Mouse (Mus musculus) forebrain, postnatal 0 days (tissue): Measurements from ENCODE around the gene Esr2. TPM values are rescaled to one million over a fixed set of nuclear protein-coding genes. Genes with fewer than 3 reads are reported as not detected.
A peak's percentile ranks its signal among the peaks of the same experiment; 100 is the strongest.

Experiments
- ATAC-seq: fragments of 200-750 bp; cut with Nextera tagmentation; 2 replicates; pipeline ENCODE4 v1.8.0; 2017; ENCODE audit warnings: mild to moderate bottlenecking, moderate library complexity
- DNase-seq: peaks from one replicate; pipeline ENCODE4 v3.0.0-alpha.2; 2015
- H3K27ac ChIP-seq: fragments of 300-500 bp; sonication (generic); 2 replicates; pipeline ENCODE4 v1.5.1; 2014; ENCODE audit warnings: low read depth, mild to moderate bottlenecking, antibody characterized with exemption, low read length, moderate library complexity, mixed read lengths
- H3K27me3 ChIP-seq: fragments of 300-500 bp; sonication (generic); 2 replicates; pipeline ENCODE4 v1.6.1; 2014; ENCODE audit warnings: mild to moderate bottlenecking, low read length, mixed read lengths; ENCODE audit not compliant: insufficient read depth
- H3K36me3 ChIP-seq: fragments of 300-500 bp; sonication (generic); 2 replicates; pipeline ENCODE4 v1.6.1; 2014; ENCODE audit warnings: mild to moderate bottlenecking, moderate library complexity; ENCODE audit not compliant: insufficient read depth
- H3K4me1 ChIP-seq: fragments of 300-500 bp; sonication (generic); 2 replicates; pipeline ENCODE4 v1.6.1; 2014; ENCODE audit warnings: antibody characterized with exemption; ENCODE audit not compliant: insufficient read depth
- H3K4me2 ChIP-seq: fragments of 300-500 bp; sonication (generic); 2 replicates; pipeline ENCODE4 v1.6.1; 2014; ENCODE audit warnings: low read depth, mild to moderate bottlenecking, moderate library complexity
- H3K4me3 ChIP-seq: fragments of 300-500 bp; sonication (generic); 2 replicates; pipeline ENCODE4 v1.5.1; 2014; ENCODE audit warnings: low read depth, low read length, mixed read lengths
- H3K9ac ChIP-seq: fragments of 300-500 bp; sonication (generic); 2 replicates; pipeline ENCODE4 v1.6.1; 2014; ENCODE audit warnings: mild to moderate bottlenecking
- H3K9me3 ChIP-seq: fragments of 300-500 bp; sonication (generic); 2 replicates; pipeline ENCODE4 v1.6.1; 2016; ENCODE audit warnings: low read length
- CTCF ChIP-seq: sonication (generic); IDR thresholded peaks from 2 replicates; pipeline ENCODE4 v1.5.1; 2016; ENCODE audit warnings: antibody characterized with exemption, control low read depth, low read depth
- WGBS: fragments of 180-500 bp; shearing (Covaris S2); extraction: QIAGEN DNeasy Blood & Tissue Kit; methylation state at CpG from one replicate; pipeline ENCODE4 v1.1.7; 2014; 5-methylcytosine and 5-hydroxymethylcytosine counted together
- polyA plus RNA-seq: library from polyadenylated mRNA; unstranded; fragments of >200 nt; fragmentation: Nextera tagmentation; extraction: Ambion mirVana; gene quantifications from 2 replicates; pipeline ENCODE4 v1.2.1, GENCODE M21; 2015
- total RNA-seq: library from RNA; depleted of rRNA; stranded (reverse); fragments of >200 nt; gene quantifications from 2 replicates; pipeline ENCODE4 v1.2.3, GENCODE M21; 2014

Gene Esr2
- total and polyA plus RNA-seq, 2 experiments from 2014 or later, result 0.35 to 0.95 TPM

DNA sequence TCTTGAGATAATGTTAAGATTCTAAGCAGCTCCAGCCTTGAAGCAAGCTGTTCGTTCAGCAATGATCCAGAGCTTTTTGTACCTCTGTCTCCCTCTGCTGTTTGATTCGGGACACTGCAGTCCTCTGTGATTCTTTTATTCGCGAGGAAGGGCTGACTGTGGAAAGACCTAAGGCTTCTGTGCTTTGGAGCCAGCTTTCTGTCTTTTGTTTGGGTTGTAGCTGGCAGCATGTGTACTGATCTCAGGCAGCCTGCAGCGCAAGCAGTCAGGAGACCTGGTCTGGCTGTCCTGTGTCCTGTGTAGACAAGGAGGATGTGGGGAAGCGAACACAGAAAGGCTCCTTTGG lies 19.6 kb upstream of the Esr2 start:
- ATAC-seq (peak; percentile 89), DNase-seq (peak; percentile 93)
- H3K4me3 ChIP-seq, result peak overlapping the region; percentile 30; the same call in 1 of the 2 replicates
- H3K27me3 ChIP-seq, result no peaks in the 10 kb centered on the region
- WGBS, result 5% methylated on average over 6 of the region's 6 CpGs
- H3K4me2 ChIP-seq, result peak overlapping the region; percentile 87
- H3K9me3 ChIP-seq, result no peaks in the 10 kb centered on the region
- peak; percentile 91 for TF ChIP-seq CTCF
- H3K4me1 ChIP-seq, result peaks cover 9% of the 10 kb centered on the region; the same call in 1 of the 2 replicates
- H3K36me3 ChIP-seq, result no peaks in the 10 kb centered on the region
- peak overlapping the region; percentile 46; the same call in 1 of the 2 replicates for H3K9ac ChIP-seq
- H3K27ac ChIP-seq, result no peak overlapping the region

DNA sequence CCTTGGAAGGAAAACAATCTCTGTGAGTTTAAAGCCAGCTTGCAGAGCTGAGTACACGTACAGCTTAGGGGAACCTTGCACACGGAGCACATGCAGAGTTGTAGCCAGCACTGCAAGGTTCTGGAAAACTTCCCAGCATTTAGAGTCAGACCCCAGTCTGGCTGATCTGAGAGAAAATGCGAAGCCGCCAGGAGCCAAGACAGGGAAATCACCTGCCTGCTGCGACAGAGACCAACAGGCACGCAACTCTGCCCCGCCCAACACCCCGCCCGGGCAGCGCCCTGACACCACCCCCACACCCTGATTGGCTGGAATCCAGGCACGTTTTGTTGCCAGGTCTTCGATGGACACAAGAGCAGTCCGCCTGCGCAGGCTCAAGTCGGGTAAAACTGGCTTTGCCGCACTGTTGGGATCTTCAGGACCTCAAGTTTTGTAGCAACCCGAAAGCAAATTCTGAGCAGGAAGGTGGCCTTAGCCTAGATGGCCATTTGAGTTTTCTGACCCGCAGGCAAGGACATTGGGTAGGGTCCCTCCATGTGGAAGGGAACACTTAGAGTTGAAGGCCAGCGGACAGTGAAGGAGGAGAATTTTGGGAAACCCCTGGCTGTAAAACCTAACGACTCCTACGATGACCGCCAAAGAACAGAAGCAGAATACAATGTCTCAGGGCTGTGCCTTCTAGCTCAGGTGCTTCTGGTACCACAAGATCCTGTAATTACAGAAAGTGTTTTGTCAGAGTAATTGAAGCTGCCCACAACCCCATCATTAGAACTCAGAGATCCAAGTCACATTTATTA lies 19.1 kb upstream of the Esr2 start:
- WGBS, result 1% methylated on average over 22 of the region's 22 CpGs
- 0 out of 2 replicates have a peak overlapping the region, but pooled peaks have one; percentile 1 for H3K27ac ChIP-seq

DNA sequence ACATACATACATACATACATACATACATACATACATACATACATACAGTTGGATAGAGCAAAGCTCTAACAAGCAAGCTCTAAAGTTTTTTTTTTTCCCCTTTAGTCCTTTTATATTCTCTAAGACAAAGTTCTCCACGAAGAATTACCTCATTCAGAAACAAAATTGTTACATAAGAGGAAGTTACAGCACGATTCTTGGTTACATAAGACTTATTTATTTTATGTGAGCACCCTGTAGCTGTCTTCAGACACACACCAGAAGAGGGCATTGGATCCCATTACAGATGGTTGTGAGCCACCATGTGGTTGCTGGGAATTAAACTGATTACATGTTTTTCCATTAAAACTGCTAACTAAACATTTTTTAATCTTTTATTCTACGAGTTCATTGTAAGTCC lies 17.5 kb upstream of the Esr2 start:
- no peak for TF ChIP-seq CTCF
- Histone ChIP-seq H3K27me3 (no peaks in the 10 kb centered on the region), H3K27ac (no peak overlapping the region), H3K4me2 (no peak overlapping the region), H3K4me3 (no peak overlapping the region), H3K9me3 (no peaks in the 10 kb centered on the region), H3K4me1 (peaks cover 9% of the 10 kb centered on the region; the same call in 1 of the 2 replicates), H3K36me3 (no peaks in the 10 kb centered on the region), H3K9ac (no peak overlapping the region)
- WGBS, result 65% methylated on average over 3 of the region's 3 CpGs
- DNase-seq (no peak), ATAC-seq (no peak)

More for the DNA sequence above, 19.1 kb upstream of the Esr2 start:
- Histone ChIP-seq H3K27me3 (no peaks in the 10 kb centered on the region), H3K4me2 (peak overlapping the region; percentile 87), H3K9ac (peak overlapping the region; percentile 46), H3K9me3 (no peaks in the 10 kb centered on the region), H3K4me1 (peaks cover 9% of the 10 kb centered on the region; the same call in 1 of the 2 replicates), H3K36me3 (no peaks in the 10 kb centered on the region), H3K4me3 (peak overlapping the region; percentile 30)
- DNase-seq (peak; percentile 66), ATAC-seq (peak; percentile 72)
- TF ChIP-seq CTCF, result no peak

DNA sequence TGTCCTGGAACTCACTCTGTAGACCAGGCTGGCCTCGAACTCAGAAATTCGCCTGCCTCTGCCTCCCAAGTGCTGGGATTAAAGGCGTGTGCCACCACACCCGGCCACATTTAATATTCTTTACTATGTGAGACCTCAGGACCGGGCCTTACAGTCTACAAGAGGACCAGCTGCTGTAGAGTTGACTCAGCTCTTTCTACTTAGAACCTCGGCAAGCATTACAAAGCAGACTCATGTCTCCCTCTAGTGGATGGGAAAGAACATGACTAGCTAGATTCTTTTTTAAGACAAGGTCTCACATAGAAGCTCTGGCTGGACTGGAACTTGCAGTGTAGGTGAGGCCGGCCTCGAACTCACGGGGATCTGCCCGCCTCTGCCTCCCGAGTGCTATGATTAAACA lies 13.9 kb upstream of the Esr2 start:
- H3K4me1 ChIP-seq, result peaks cover 3% of the 10 kb centered on the region; the same call in 1 of the 2 replicates
- H3K27ac ChIP-seq, result no peak overlapping the region
- H3K9me3 ChIP-seq, result no peaks in the 10 kb centered on the region
- H3K4me3 ChIP-seq, result no peak overlapping the region
- no peak overlapping the region for H3K9ac ChIP-seq
- peak; percentile 86 for TF ChIP-seq CTCF
- 54% methylated on average over 11 of the region's 11 CpGs for WGBS
- no peaks in the 10 kb centered on the region for H3K27me3 ChIP-seq
- peak; percentile 63 for DNase-seq
- peak; percentile 63 for ATAC-seq
- H3K36me3 ChIP-seq, result no peaks in the 10 kb centered on the region
- no peak overlapping the region for H3K4me2 ChIP-seq

DNA sequence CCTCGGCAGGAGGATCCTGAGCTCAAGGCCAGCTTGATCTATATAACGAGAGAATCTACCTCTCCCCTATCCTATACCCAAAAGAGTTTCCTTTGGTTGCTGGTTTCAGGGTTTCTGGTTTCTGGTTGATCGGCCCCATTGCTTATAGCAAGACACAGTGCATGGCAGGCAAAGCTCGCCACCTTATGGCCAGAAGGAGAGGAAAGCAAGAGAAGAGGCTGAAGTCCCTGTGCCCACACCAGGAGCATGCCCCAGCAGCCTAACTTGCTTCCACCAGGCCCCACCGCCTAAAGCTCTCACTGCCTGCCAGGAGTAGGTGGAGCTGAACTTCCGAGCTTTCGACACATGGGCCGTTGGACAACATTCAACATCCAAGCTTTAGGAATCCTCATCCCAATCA lies 10.8 kb upstream of the Esr2 start:
- no peaks in the 10 kb centered on the region for H3K4me1 ChIP-seq
- H3K27me3 ChIP-seq, result no peaks in the 10 kb centered on the region
- WGBS, result 39% methylated on average over 8 of the region's 8 CpGs
- H3K27ac ChIP-seq, result no peak overlapping the region
- ATAC-seq (no peak), DNase-seq (peak; percentile 45)
- H3K4me2 ChIP-seq, result no peak overlapping the region
- no peak overlapping the region for H3K4me3 ChIP-seq
- no peaks in the 10 kb centered on the region for H3K9me3 ChIP-seq
- TF ChIP-seq CTCF, result peak; percentile 74
- no peak overlapping the region for H3K9ac ChIP-seq
- no peaks in the 10 kb centered on the region for H3K36me3 ChIP-seq

DNA sequence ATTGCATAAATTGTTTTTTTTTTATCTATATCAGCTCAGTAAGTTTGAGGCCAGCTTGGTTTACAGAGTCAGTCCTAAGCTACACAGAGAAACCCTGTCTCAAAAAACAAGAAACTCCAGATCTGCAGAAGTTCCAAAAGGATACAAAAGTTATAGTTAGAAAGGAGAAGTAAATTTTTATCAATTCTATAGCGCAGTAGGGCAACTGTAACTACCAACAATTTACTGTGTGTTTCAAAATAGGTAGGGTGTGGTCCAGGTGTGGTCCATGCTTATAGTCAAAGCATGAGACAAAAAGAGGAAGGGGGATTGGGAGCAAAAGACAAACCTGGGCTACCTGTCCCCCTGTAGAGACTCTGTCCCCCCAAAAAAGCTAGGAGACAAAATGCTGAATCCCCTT lies 9.4 kb upstream of the Esr2 start:
- 100% methylated on average over 1 of the region's 1 CpGs for WGBS
- DNase-seq (no peak), ATAC-seq (no peak)
- no peaks in the 10 kb centered on the region for H3K4me1 ChIP-seq
- no peak for TF ChIP-seq CTCF
- no peaks in the 10 kb centered on the region for H3K9me3 ChIP-seq
- no peak overlapping the region for H3K27ac ChIP-seq
- H3K4me2 ChIP-seq, result no peak overlapping the region
- H3K36me3 ChIP-seq, result no peaks in the 10 kb centered on the region
- H3K9ac ChIP-seq, result no peak overlapping the region
- H3K27me3 ChIP-seq, result no peaks in the 10 kb centered on the region
- H3K4me3 ChIP-seq, result no peak overlapping the region

DNA sequence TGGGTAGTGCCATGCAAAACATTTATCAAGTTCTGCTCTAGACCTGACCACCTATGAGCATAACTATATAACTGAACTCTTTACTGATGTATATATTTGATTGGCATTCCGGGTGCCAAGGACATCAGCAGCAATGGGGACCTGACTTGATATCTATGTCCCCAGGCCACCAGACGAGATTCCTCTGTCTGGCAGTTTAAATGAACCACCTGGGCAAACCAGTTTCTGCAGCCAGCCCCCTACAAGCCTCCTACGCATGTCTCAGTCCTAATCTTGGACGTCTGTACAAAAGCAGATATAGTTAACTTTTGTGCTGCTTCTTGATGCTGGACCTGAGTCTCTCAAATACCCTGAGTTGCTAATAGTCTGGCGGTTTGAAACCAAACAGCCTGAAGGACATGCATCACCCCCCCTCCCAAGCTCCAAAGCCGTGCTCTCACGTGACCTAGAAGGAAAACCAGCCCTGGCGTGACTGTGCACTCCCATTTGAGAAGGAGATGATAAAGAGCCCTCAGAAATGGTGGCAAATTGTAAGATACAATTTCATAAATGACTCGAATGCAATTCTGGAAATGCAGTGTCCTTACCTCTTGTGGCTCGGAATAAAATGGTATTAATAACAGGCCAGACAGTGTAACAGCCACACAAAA lies 8.2 kb upstream of the Esr2 start:
- no peaks in the 10 kb centered on the region for H3K4me1 ChIP-seq
- no peaks in the 10 kb centered on the region for H3K9me3 ChIP-seq
- DNase-seq (no peak), ATAC-seq (no peak)
- H3K27ac ChIP-seq, result no peak overlapping the region
- no peak overlapping the region for H3K9ac ChIP-seq
- H3K36me3 ChIP-seq, result no peaks in the 10 kb centered on the region
- no peak overlapping the region for H3K4me3 ChIP-seq
- no peak for TF ChIP-seq CTCF
- 75% methylated on average over 10 of the region's 10 CpGs for WGBS
- H3K27me3 ChIP-seq, result no peaks in the 10 kb centered on the region
- no peak overlapping the region for H3K4me2 ChIP-seq
